Mouse (Mus musculus) inflammation-experienced regulatory T-cells, adult 6 months (primary cell): Measurements from ENCODE around the gene Zfp11. TPM values are rescaled to one million over a fixed set of nuclear protein-coding genes. Genes with fewer than 3 reads are reported as not detected.
"Not testable (repeated sequence)": the region's sequence is repeated elsewhere in the genome, so short reads cannot be mapped to it uniquely, and the experiment has no call there.

Experiments
- ATAC-seq: one replicate; pipeline ENCODE4 v1.8.0; 2017
- polyA plus RNA-seq, 3 experiments: library from polyadenylated mRNA; unstranded; fragments of 100-300 nt; shearing (Covaris generic); gene quantifications; one replicate each; pipeline ENCODE4 v1.2.1; 2017

Gene Zfp11
- 1 to 10 TPM; 4.6 to 5.1 (median 4.8) TPM for polyA plus RNA-seq

DNA sequence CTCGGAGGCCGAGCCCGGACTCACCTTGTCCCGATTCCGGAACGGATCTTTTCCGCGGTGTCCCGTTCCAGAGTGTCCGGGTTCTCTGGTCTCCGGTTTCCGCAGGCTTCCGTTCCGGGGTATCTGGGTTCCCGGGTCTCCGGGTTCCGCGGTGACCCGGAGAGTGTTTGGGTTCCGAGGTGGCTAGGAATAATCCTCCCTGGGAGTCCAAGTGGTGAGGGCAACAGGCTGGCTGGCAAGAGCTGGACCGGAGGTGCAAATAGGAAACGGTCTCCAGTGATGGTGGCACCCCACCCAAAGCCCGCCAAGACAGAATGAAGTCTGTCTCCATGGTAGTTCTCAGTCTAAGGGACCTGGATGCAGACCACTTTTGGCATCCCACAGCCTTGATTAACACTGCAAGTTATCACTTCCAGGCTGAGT lies at the start of gene Zfp11:
TSS of gene Zfp11 (minus strand) at position 64 of the 423 bp plus-strand sequence.
- ATAC-seq = peak; percentile 85

DNA sequence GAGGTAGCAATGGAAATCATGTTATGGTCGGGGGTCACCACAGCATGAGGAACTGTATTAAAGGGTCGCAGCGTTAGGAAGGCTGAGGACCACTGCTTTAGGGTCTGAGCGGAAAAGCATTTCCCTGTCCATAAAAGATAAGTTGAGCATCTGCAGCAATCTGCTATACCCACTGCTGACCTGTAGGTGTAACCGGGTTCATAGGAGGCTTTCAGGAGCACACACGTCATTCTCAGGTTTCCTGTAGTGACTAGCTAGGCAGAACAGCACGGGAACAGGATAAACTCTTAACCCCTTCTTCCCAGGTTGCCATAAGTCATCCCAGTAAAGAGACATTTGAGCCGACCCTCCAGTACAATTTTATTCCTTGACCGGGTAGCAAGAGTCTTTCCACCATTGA lies 47.1 kb upstream of the Zfp11 start:
- no peak for ATAC-seq

DNA sequence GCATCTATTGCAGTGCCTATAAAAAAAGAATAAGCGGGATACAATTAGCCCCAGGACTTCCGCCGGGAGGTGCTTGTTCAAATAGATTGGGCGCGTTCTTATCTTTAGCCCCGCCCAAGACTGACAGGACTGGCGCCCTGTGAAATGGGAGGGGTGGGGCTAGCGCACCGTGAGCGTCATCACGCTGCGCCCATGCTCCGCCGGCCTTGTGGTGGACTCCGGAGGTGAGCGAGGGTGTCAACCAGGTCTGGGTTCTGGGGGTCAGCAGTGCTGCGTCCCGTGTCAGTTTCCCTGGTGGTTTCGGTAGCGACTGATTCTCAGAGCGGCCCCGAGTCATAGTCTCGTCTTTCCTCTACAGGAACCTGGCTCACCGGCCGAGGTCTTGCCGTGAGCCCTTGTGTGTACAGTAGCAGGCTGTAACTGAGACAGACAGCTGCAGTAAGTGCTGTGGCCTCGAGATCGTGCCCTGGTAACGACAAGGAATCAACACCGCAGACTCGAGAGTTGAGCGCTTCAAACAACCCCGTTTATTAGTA lies 45.5 kb upstream of the Zfp11 start, which contains the start of gene Mrps17:
TSS of gene Mrps17 (plus strand) at position 172 of the 536 bp plus-strand sequence.
- peak; percentile 99 for ATAC-seq

DNA sequence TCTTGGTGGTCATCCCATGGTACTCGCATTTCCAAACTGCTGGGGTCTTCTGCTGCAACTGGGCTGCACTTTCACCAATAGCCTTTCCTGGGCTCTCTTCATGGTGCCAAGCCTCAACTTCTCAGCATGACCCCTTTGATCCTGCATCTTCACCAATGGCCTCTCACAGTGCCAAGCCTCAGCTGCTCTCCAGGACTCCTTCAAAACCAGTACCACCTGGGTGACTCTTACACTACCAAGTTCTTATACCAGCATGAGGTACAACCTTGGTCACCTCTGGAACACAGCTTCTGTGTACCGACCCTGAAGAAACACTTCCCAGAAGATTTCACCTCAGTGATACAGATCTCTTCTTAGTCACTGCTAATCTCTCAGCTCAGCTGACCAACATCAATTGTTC lies 38.5 kb upstream of the Zfp11 start, which contains the start of gene Sept14:
TSS of gene Sept14 (minus strand) at position 101 of the 400 bp plus-strand sequence.
- no peak for ATAC-seq

DNA sequence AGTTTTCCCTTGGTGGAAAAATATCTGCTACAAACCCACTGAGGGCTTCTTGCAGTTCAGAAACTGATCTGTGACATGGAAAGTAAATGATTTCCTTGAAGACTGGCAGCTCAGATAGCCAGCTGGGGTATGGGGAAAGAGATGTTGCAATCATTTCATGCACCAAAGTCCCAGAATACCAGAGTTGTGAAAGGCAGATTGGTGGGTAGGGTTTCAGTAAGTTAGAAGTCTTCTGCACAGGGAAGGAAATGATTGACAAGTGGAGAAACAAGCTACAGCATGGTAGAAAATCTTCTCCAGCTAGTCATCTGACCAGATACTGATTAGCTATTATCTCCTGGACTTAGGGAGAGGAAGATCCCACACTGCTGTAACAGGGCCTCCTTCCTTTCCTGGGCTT lies 33.5 kb upstream of the Zfp11 start:
- no peak for ATAC-seq

DNA sequence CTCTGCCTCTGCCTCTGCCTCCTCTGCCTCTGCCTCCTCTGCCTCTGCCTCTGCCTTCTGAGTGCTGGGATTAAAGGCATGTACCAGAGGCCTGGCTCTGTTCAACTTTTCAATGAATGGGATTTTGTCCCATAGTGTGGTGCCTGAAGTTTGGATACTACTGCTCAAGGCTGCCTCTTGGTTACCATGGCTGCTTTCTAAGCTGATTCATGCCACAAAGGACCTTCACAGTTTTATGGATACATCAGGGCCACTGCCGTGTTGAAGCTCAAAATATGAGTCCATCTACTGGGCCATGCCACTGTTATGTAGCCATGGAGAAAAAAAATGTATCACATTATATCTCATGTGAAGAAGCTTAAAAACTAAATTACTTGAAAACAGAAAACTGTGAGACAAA lies 31.8 kb upstream of the Zfp11 start:
- no peak for ATAC-seq

DNA sequence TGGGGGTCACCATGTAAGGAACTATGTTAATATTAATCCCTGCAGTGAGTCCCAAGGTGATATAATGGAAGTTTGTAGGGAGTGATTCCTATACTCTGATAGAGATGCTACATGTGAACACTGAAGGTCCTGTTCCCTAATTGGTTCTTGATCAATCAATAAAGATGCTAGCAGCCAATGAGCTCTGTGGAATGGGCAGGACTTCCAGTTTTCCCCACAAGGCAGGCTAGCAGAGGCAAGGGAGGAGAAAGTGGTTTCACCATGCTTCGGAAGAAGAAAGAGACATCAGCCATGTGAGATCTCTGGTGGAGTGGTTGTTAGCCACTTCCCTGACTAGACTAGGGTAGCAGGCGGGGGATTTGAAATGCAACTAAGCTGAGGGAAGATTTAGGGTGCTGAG lies 30.6 kb upstream of the Zfp11 start:
- no peak for ATAC-seq

DNA sequence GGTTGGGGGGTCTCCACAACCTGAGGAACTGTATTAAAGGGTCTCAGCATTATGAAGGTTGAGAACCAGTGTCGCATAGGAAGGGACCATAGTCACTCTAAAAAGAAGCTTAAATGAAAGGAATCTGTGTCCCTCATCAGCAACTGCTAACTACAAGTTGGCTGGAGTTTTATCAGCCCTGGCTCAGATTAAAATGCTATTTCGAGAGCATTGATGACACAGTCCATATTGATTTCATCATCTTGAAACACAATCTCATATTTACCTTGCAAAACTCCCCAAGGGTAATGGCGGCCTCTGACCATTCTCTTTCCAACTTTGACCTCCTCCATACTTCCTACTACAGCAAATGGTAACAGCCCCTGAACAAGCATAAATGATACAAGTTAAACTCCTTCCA lies 20.6 kb upstream of the Zfp11 start:
- no peak for ATAC-seq

DNA sequence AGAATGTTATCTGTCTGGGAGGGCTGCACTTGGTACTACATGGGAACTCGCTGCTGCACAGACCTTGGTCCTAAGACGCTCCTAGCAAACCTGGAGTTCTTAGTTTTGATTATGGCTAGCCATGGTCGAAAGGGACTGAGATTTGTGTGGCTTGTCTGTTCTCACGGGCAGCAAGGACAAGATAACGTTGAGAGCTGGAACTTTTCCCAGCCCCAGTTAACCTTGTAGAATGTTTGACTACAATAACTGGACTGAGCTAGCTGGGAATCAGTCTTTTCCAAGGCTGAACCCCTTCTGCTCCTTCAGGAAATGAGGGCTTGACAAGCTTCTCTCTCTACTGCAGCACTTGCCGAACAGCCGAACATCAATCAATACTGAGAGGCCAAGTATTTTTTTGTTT lies 17.7 kb upstream of the Zfp11 start:
- no peak for ATAC-seq

DNA sequence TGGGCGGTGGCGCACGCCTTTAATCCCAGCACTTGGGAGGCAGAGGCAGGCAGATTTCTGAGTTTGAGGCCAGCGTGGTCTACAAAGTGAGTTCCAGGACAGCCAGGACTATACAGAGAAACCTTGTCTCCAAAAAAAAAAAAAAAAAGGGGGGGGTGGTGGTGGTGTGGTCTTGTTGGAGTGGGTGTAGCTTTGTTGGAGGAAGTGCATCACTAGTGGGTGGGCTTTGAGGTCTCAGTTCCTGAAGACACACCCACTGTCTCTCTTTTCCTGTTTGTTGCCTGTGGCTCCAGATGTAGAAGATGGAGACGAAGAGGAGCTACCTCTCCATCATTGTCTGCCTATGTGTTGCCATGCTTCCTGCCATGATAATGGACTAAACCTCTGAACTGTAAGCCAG lies 15.2 kb upstream of the Zfp11 start:
- ATAC-seq = not testable (repeated sequence)

DNA sequence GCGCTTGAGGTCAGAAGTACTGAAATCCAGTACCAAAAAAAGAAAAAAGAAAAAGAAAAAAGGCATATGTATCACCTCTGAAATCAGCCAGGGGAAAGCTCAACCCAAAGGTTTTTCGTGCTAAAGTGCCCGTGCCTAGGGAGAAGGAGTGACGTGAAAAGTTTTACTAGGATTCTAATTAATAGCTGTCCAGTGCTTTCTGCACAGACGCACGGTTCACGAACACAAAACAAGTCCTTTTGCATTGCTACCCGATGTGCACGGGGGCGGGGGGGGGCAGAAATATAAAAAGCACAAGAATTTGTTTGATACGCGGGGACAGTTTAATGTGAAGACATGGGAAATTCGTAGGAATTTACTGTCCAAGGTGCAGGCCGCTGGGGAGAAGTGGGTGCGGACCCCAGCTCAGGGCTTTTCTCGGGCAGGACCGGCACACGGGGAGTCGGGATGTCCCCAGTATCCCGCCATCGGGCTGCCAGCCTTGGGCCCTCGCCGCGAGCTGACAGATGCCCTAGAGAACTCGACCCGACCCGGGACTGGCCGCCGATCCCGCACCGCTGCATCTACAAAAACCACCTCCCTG lies 355 bp downstream of the Zfp11 start:
- peak; percentile 53 for ATAC-seq

DNA sequence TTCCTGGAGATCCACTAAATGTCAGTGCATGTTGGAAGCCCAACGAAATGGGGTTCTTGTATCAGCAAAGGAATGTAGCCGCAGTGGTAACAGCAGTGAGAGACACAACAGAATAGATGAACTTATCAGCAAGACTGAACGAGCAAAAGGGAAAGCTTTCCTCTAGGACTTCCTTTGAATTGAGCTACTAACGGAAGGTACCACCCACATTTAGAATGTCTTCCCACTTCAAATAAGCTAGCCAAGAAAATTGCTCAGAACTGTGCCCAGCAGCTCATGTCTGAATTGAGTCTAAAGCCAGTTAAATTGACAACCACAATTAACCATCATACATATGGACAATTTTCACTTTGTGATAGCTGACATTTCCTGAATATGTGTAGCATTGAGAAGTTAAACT lies 2.0 kb downstream of the Zfp11 start:
- ATAC-seq = no peak

DNA sequence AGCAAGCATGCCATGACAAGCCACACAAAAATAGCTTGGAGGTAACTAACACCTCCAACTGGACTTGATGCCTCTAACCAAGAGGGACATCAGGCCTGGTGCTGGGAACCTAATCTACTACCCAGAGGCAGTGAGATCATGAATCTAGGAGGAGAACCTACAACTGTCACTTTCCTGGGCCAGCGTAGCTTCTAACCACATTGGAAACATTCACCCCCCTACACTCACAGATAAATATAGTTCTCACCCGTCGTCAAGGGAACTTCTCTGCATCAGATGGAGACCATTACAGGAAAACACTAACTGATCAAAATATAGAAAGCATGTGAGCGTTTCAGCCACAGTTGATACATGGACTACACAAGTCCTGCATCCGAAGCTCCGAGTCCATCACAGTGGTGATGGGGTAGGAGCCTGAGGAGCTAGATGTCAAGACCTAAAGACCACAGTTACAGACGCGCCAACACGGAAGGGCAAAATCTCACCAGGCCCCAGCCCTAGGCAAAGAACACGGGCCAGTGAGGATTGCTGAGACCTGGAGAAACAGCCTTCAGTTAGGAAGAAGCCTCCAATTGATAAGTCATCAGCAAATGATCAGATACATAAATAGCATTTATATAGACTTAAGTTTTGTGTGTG lies 3.5 kb downstream of the Zfp11 start:
- ATAC-seq = no peak

DNA sequence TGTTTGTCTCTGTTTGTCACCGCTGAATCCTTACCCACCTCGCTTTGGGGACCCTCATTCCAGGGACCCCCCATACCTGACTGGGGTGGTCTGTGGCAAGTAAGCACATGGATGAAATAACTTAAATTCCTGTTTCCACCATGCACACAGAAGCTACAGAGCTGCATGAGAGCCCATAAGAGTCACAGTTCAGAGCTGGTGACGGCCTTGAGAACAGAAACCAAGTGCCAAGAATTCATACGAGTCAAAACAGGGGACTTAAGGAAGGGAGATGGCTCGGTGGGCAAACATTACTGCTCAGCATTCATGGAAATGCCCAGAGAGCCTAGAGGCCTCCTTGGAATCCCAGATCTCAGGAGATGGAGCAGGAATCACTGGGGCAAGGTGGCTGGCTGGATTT lies 5.8 kb downstream of the Zfp11 start:
- no peak for ATAC-seq

DNA sequence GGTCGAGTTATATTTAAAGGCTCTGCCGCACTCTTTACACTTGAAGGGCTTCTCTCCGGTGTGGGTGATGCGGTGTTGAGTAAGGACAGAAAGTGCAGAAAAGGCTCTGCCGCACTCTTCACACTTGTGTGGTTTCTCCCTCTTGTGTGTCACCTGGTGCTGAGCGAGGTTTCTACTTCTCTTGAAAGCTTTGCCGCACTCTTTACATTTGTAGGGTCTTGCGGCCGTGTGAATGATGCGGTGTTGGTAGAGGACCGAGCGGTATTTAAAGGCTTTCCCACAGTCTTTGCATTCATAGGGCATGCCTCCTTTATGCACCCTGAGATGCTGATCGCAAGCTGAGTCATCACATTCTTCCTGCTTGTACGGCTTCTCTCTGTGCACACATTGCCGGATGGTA lies 12.0 kb downstream of the Zfp11 start:
- no peak for ATAC-seq

DNA sequence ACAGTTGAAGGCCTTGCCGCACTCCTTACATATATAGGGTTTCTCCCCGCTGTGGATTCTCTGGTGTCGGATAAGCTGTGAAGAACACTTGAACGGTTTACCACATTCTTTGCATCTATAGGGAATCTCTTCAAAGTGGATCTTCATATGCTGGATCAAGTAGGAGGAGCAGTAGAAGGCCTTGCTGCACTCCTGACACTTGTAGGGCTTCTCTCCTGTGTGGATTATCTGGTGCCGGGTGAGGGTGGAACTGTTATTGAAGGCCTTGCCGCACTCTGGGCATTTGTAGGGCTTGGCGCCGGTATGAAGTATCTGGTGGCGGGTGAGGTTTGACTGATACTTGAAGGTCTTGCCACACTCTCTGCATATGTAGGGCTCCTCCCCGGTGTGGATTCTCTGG lies 12.9 kb downstream of the Zfp11 start:
- ATAC-seq = no peak

DNA sequence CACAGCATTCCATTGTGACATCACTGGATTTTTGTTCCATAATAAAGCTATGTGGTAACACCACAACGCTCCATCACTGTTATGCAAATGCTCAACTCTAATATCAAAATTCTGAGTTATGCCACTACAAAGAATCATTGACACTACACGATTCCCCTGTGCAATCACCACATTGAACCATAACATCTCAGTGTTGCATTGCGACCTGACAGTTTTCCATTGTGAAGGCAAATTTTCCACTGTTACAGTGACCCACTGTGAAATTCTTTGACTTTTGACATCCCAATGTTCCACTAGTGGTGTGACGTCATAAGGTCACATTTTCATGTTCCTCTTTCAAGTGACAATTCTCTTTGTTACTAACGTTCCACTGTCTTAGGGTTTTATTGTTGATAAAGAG lies 19.0 kb downstream of the Zfp11 start:
- no peak for ATAC-seq

DNA sequence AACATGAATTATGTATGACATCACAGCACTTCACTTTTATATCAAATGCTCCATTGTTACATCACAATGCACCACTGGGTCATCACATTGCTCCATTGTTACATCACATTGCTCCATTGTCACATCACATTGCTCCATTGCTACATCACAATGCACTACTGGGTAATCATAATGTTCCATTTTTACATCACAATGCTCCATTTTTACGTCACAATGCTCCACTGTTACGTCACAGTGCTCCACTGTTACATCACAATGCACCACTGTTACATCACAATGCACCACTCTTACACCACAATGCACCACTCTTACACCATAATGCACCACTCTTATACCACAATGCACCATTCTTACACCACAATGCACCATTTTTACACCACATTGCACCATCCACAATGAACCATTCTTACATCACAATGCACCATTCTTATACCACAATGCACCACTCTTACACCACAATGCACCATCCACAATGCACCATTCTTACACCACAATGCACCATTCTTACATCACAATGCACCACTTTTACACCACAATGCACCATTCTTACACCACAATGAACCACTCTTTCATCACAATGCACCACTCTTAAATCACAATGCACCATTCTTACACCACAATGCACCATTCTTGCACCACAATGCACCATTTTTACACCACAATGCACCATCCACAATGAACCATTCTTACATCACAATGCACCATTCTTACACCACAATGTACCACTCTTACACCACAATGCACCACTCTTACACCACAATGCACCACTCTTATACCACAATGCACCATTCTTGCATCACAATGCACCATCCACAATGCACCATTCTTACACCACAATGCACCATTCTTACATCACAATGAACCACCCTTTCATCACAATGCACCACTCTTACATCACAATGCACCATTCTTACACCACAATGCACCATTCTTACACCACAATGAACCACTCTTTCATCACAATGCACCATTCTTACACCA lies 37.3 kb downstream of the Zfp11 start:
- ATAC-seq = not testable (repeated sequence)

DNA sequence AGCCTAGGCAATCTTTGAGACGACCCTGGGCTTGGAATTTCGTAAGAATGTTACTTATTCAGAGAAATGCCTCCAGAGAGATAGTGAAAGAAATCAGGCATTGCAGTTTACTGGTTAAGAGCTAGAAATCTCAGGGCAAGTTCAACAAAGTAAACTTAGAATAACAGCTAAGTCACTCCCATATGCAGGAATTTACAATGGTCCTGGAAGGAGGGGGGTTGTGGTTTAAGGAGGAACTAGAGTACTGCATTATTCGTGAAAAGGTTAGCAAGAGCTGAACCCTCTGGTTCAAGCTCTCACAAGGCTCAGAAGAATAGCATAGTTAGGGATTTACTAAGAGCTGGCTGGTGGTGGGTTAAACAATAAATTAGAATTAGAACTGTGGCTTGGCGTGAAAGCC lies 43.3 kb downstream of the Zfp11 start:
- ATAC-seq = not testable (repeated sequence)

DNA sequence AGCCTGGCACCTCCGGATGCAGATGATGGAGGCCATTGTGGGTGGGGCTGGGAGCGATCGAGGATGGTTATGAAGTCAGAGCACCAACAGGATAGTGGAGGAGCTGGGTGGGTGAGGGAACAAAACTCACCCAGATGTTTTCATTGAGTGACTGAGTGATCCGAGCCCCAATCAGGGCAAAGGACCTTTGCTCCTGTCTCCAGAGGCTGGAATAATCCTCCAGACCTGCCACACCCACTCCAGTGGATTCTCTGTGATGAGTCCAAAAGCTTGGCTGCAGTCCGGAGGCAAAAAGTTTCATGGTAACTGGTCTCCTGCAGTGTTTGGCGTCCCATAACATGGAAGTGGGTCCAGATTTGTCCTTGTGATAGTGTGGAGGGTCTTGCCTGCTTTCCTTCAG lies 43.8 kb downstream of the Zfp11 start:
- no peak for ATAC-seq

DNA sequence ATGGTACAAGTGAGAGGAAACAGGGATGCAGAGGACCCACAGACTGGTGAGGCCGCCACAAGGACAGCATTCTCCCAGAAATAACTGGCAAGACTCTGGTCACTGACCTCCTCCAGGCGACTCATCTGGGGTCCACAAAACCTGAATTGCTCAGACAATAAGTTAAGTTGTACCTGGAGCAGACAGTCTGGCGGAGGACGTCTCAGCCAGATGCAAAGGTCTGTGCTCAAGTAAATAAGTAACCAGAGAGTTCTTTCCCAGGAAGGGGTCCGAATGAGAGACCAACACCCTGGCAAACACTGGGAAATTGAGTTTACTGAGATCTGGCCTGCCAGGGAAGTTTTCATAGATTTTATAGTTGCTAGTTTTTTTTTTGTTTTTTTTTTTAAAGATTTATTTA lies 48.5 kb downstream of the Zfp11 start:
- ATAC-seq = no peak

DNA sequence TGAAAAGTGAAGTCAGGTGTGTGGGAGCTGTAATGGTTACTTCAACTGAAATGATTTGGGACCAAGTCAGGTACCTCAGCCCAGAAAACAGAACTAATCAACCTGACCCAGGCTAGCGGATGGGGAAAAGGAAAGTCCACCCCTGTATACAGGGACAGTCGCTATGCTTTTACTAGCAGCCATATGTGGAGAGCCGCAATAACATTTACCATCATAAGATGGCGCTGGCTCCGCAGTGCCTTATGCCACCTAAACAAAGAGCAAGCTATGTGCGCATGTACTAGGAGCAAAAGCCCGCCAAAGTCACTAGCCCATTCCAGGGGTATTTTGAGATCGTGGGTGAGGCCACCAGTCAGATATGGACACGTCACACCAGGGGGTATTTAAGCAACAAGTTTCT lies 49.3 kb downstream of the Zfp11 start:
- not testable (repeated sequence) for ATAC-seq

DNA sequence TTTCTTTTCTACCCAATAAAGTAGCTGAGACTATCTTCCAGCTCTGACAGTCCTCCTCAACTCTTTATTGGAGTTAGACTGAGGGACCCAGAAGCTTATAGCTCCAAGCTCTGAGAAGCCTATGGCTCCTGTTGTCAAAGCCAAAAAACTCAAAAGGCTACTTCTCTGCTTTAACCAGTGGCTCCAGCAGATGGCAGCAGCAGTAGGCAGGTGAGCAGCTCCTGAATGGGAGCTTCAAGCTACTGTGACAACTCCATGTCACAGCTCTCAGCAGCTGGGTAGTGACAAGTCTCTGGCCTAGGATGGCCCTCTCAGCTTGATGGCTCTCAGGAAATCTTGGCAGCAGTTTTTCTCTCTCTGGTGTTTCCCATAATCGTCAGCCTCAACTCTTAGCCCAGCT lies 58.8 kb downstream of the Zfp11 start:
- ATAC-seq = peak; percentile 46
